Mouse (Mus musculus): ENCODE results near the gene Zfp382.

DNA sequence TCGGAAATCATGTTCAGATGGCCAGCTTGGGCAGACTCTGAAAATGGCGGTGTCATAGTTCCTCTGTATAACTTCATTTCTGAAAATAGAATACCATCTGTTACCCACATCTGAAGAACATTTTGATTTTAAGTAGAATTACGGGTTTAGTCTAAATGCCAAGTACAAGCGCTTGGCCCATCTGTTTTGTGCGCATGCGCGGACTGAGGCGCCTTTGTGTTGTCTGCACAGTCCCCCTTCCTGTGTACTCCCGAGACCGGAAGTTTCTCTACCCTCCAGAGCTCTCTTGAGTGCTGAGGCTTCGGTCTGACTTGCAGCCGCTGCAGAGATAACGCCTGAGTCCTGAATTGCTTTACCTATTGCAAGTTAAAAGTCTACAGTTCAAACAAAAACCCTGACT is 22.4 kb upstream of the Zfp382 start:
- TF ChIP-seq CTCF (IDR thresholded peaks at IDR 0.05; ENCODE audit: extremely low read depth, insufficient read depth, insufficient read length, insufficient replicate concordance) (no peak), POLR2A (IDR thresholded peaks at IDR 0.05; ENCODE audit: low read depth, low read length) (no peak)

All from spleen, adult 2 months (tissue).